Mouse (Mus musculus): ENCODE data around the gene Grin2a. TPM values are rescaled to one million over a fixed set of nuclear protein-coding genes. Genes with fewer than 3 reads are reported as not detected.

The Grin2a gene
- total and polyA plus RNA-seq, 3 experiments: not detected

DNA sequence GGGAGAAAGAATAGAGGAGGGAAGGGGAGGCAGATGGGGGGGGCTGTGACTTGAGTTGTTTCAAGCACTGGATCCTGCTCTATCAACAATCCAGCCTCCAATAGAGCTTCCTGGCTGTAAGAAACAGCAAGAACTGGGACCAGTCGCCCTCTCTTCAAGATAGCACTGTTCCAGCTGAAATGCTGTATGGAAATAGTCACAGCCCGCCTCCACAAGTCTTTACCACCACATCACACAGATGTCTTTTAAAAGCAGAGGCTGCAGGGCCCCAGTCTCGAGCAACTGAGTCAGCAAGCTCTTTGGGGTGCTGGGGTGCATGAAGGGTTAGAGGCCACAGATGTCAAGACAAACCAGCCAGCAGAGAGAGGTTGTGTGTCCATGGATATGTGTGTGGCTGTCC is 153.9 kb downstream of the Grin2a start:
- H3K4me3 ChIP-seq (ENCODE audit: control insufficient read depth in 1 of 2, insufficient read depth in 1 of 2, low read depth in 2 of 2, low read length in 2 of 2): no peak overlapping the region

GRCm38 (mm10) chr16:9836542-9836941 is 158.8 kb downstream of the Grin2a start:
- TF ChIP-seq SMC3 (IDR thresholded peaks at IDR 0.05; ENCODE audit: low read depth, low read length) (no peak), TBP (IDR thresholded peaks at IDR 0.05; ENCODE audit: low read depth, low read length) (no peak), HCFC1 (IDR thresholded peaks at IDR 0.05; ENCODE audit: low read depth, low read length) (no peak), BHLHE40 (IDR thresholded peaks at IDR 0.05; ENCODE audit: borderline replicate concordance, low read depth, low read length) (no peak), EP300 (IDR thresholded peaks at IDR 0.05; ENCODE audit: low read depth in 1 of 2, low read length in 2 of 2) (no peak), ZKSCAN1 (IDR thresholded peaks at IDR 0.05; ENCODE audit: low read depth, low read length) (no peak), MYB (IDR thresholded peaks at IDR 0.05; ENCODE audit: low read depth, low read length) (no peak), KAT2A (conservative IDR thresholded peaks at IDR 0.05; ENCODE audit: low read depth, low read length) (no peak), NELFE (IDR thresholded peaks at IDR 0.05; ENCODE audit: low read depth, low read length) (no peak), POLR2AphosphoS2 (IDR thresholded peaks at IDR 0.05; ENCODE audit: low read length) (no peak), MAZ (IDR thresholded peaks at IDR 0.05; ENCODE audit: low read depth, low read length) (no peak), MYC (IDR thresholded peaks at IDR 0.05; ENCODE audit: low read depth, low read length) (no peak), RAD21 (IDR thresholded peaks at IDR 0.05; ENCODE audit: low read depth, low read length) (no peak)
- Histone ChIP-seq H3K36me3 (ENCODE audit: control insufficient read depth in 1 of 2, insufficient read depth in 2 of 2, low read length in 2 of 2) (no peaks in the 10 kb centered on the region), H3K27ac (ENCODE audit: control insufficient read depth, low read depth, low read length) (no peak overlapping the region), H3K4me1 (ENCODE audit: control insufficient read depth in 1 of 2, insufficient read depth in 2 of 2, low read length in 2 of 2) (no peaks in the 10 kb centered on the region), H3K79me2 (ENCODE audit: control insufficient read depth, insufficient read depth, low read length, poor library complexity) (no peaks in the 10 kb centered on the region), H3K9me3 (replicated peaks; ENCODE audit: insufficient read depth, low read length) (no peaks in the 10 kb centered on the region), H3K27me3 (ENCODE audit: control insufficient read depth in 1 of 2, insufficient read depth in 2 of 2, low read length in 2 of 2) (no peaks in the 10 kb centered on the region), H3K4me3 (ENCODE audit: control insufficient read depth in 1 of 2, insufficient read depth in 1 of 2, low read depth in 2 of 2, low read length in 2 of 2) (no peak overlapping the region), H3K9ac (ENCODE audit: control insufficient read depth, low read depth, low read length, poor library complexity, severe bottlenecking) (no peak overlapping the region)
- peak; percentile 8 for DNase-seq (ENCODE audit: low read depth, low spot score)

More for the DNA sequence above, 153.9 kb downstream of the Grin2a start:
- Histone ChIP-seq H3K79me2 (ENCODE audit: control insufficient read depth, insufficient read depth, low read length, poor library complexity) (no peaks in the 10 kb centered on the region), H3K36me3 (ENCODE audit: control insufficient read depth in 1 of 2, insufficient read depth in 2 of 2, low read length in 2 of 2) (no peaks in the 10 kb centered on the region), H3K27me3 (ENCODE audit: control insufficient read depth in 1 of 2, insufficient read depth in 2 of 2, low read length in 2 of 2) (no peaks in the 10 kb centered on the region), H3K4me1 (ENCODE audit: control insufficient read depth in 1 of 2, insufficient read depth in 2 of 2, low read length in 2 of 2) (no peaks in the 10 kb centered on the region), H3K9me3 (replicated peaks; ENCODE audit: insufficient read depth, low read length) (no peaks in the 10 kb centered on the region), H3K27ac (ENCODE audit: control insufficient read depth, low read depth, low read length) (no peak overlapping the region), H3K9ac (ENCODE audit: control insufficient read depth, low read depth, low read length, poor library complexity, severe bottlenecking) (no peak overlapping the region)
- no peak for DNase-seq (ENCODE audit: low read depth, low spot score)
- TF ChIP-seq ZC3H11A (IDR thresholded peaks at IDR 0.05; ENCODE audit: low read depth, low read length): no peak
- no peak for TF ChIP-seq GATA1 (IDR thresholded peaks at IDR 0.05; ENCODE audit: low read depth, low read length)
- no peak for TF ChIP-seq SIN3A (IDR thresholded peaks at IDR 0.05; ENCODE audit: low read length)
- TF ChIP-seq RAD21 (IDR thresholded peaks at IDR 0.05; ENCODE audit: low read depth, low read length): no peak
- TF ChIP-seq HCFC1 (IDR thresholded peaks at IDR 0.05; ENCODE audit: low read depth, low read length): no peak
- TF ChIP-seq RCOR1 (IDR thresholded peaks at IDR 0.05; ENCODE audit: low read depth, low read length): no peak
- no peak for TF ChIP-seq SMC3 (IDR thresholded peaks at IDR 0.05; ENCODE audit: low read depth, low read length)
- no peak for TF ChIP-seq TAL1 (IDR thresholded peaks at IDR 0.05; ENCODE audit: low read length)
- TF ChIP-seq MAZ (IDR thresholded peaks at IDR 0.05; ENCODE audit: low read depth, low read length): no peak
- TF ChIP-seq GABPA (IDR thresholded peaks at IDR 0.05; ENCODE audit: low read depth, low read length): no peak
- TF ChIP-seq USF2 (IDR thresholded peaks at IDR 0.05; ENCODE audit: borderline replicate concordance in 1 of 2, insufficient read depth in 1 of 2, low read depth in 1 of 2, low read length in 2 of 2): no peak
- TF ChIP-seq MEF2A (IDR thresholded peaks at IDR 0.05; ENCODE audit: extremely low read depth, insufficient replicate concordance, low read depth, low read length, poor library complexity, severe bottlenecking): no peak
- TF ChIP-seq USF1 (IDR thresholded peaks at IDR 0.05; ENCODE audit: low read depth, low read length): no peak

All from MEL (cell line).